21 mouse cellular contexts compared by ENCODE assay signal in the genomic region with DNA sequence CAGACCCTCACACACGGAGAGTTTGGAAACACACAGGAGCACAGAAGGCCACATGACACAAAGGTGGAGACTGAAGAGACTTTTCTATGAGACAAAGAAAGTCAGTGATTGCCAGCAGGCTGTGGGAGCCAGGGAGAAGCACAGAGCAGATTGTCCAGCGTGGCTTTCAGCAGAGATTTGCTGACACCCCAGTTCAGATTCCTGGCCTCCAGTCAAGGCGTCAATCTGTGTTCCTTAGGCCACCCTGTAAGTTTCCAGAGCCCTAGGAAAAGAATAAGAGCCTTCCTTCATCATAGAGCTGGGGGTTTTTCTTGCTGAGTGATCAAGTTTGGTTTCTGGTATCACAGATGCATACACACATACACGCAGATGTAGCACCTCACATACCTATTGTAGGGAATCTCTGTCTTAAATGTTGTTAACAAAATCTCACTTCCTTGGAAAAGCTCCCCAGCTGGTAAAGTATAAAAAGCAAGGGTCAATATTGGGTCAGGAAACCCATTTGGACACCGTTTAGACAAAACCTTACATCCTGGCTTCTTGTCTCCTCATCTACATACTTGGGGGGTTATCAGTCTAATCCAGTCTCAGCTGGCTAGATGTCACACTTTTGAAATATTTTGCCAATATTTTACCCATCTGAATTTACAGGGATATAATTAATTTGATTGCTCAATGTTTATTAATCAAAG. TPM values are rescaled to one million over a fixed set of nuclear protein-coding genes. Genes with fewer than 3 reads are reported as not detected.
A peak's percentile ranks its signal among the peaks of the same experiment; 100 is the strongest.
DNase-seq lines count a peak whose midpoint lies in the region; ATAC-seq and TF ChIP-seq lines count a peak whose summit lies in the region.
"Had no signal": no experiment of that assay in that cellular context is flagged by ENCODE, and none has a peak within 500 bp of the region (broad histone marks: within the 10 kb centered on the region; RNA-seq: fewer than 3 reads in every experiment).

No protein-coding gene starts in this region.

- no peak overlapping the region for H3K4me3 ChIP-seq in forebrain, postnatal 0 days (ENCODE audit: low read depth, low read length)
- no peak overlapping the region for H3K4me3 ChIP-seq in forebrain, embryonic 11.5 days (ENCODE audit: low read depth, low read length)
- no peak overlapping the region for H3K4me3 ChIP-seq in kidney, embryonic 14.5 days (ENCODE audit: low read length)
- H3K4me3 ChIP-seq in kidney, adult 2 months (ENCODE audit: insufficient read depth, low read depth, low read length) = no peak overlapping the region
- no peak overlapping the region for H3K4me3 ChIP-seq in lung, postnatal 0 days (ENCODE audit: low read depth, low read length)
- H3K4me3 ChIP-seq: neural tube, embryonic 15.5 days had no signal

- TF ChIP-seq CTCF in forebrain, postnatal 0 days (IDR thresholded peaks at IDR 0.05; ENCODE audit: low read depth) = no peak
- no peak for TF ChIP-seq CTCF in kidney, adult 2 months (conservative IDR thresholded peaks at IDR 0.05; ENCODE audit: insufficient read depth, insufficient read length, low read depth, low read length)
- no peak for TF ChIP-seq CTCF in lung, postnatal 0 days (IDR thresholded peaks at IDR 0.05)

- TF ChIP-seq POLR2A in kidney, adult 2 months (IDR thresholded peaks at IDR 0.05; ENCODE audit: low read depth, low read length) = no peak

- 41% methylated on average over 5 of the region's 5 CpGs for WGBS in forebrain, postnatal 0 days
- WGBS in forebrain, embryonic 11.5 days = 54% methylated on average over 5 of the region's 5 CpGs
- 59% methylated on average over 5 of the region's 5 CpGs for WGBS in kidney, embryonic 14.5 days
- WGBS in kidney, adult 2 months = 58% methylated on average over 5 of the region's 5 CpGs
- 29% methylated on average over 5 of the region's 5 CpGs for WGBS in lung, postnatal 0 days

- no peak overlapping the region for H3K27ac ChIP-seq in forebrain, postnatal 0 days (ENCODE audit: low read depth, low read length)
- H3K27ac ChIP-seq in forebrain, embryonic 11.5 days (ENCODE audit: low read depth, low read length) = no peak overlapping the region
- H3K27ac ChIP-seq in kidney, embryonic 14.5 days (ENCODE audit: low read depth, low read length) = no peak overlapping the region
- no peak overlapping the region for H3K27ac ChIP-seq in kidney, adult 2 months (ENCODE audit: insufficient read depth, low read depth, low read length)
- no peak overlapping the region for H3K27ac ChIP-seq in lung, postnatal 0 days (ENCODE audit: low read length)
- H3K27ac ChIP-seq: neural tube, embryonic 15.5 days had no signal

- H3K4me2 ChIP-seq in forebrain, postnatal 0 days (ENCODE audit: low read depth) = no peak overlapping the region
- H3K4me2 ChIP-seq in forebrain, embryonic 11.5 days (ENCODE audit: low read depth, low read length, severe bottlenecking) = no peak overlapping the region
- no peak overlapping the region for H3K4me2 ChIP-seq in kidney, embryonic 14.5 days (replicated peaks; ENCODE audit: low read depth, low read length)
- no peak overlapping the region for H3K4me2 ChIP-seq in lung, postnatal 0 days (replicated peaks; ENCODE audit: low read depth, low read length)
- H3K4me2 ChIP-seq: liver, embryonic 11.5 days; neural tube, embryonic 15.5 days had no signal

- H3K27me3 ChIP-seq in forebrain, postnatal 0 days (ENCODE audit: insufficient read depth, low read length) = no peaks in the 10 kb centered on the region
- no peaks in the 10 kb centered on the region for H3K27me3 ChIP-seq in forebrain, embryonic 11.5 days (ENCODE audit: control insufficient read depth, insufficient read depth, low read length)
- H3K27me3 ChIP-seq in kidney, embryonic 14.5 days (ENCODE audit: control insufficient read depth, insufficient read depth, low read length) = no peaks in the 10 kb centered on the region
- no peaks in the 10 kb centered on the region for H3K27me3 ChIP-seq in kidney, adult 2 months (replicated peaks; ENCODE audit: control insufficient read depth, insufficient read depth, low read length)
- no peaks in the 10 kb centered on the region for H3K27me3 ChIP-seq in lung, postnatal 0 days (replicated peaks; ENCODE audit: insufficient read depth, low read length)
- H3K27me3 ChIP-seq: neural tube, embryonic 15.5 days had no signal

- no peaks in the 10 kb centered on the region for H3K9me3 ChIP-seq in forebrain, postnatal 0 days (ENCODE audit: low read length)
- H3K9me3 ChIP-seq in forebrain, embryonic 11.5 days (ENCODE audit: control insufficient read depth, low read length) = no peaks in the 10 kb centered on the region
- no peaks in the 10 kb centered on the region for H3K9me3 ChIP-seq in kidney, embryonic 14.5 days (ENCODE audit: control insufficient read depth, low read length)
- H3K9me3 ChIP-seq in lung, postnatal 0 days (ENCODE audit: low read length) = no peaks in the 10 kb centered on the region
- H3K9me3 ChIP-seq: neural tube, embryonic 15.5 days had no signal

- peak; percentile 27; the same call in 1 of the 2 replicates for ATAC-seq in forebrain, postnatal 0 days
- no peak for ATAC-seq in forebrain, embryonic 11.5 days (replicated peaks; ENCODE audit: low FRiP score)
- ATAC-seq in kidney, embryonic 14.5 days (ENCODE audit: low FRiP score, low TSS enrichment) = 0 out of 2 replicates have a peak, but pooled peaks have one; percentile 24
- ATAC-seq in lung, postnatal 0 days = peak; percentile 66
- ATAC-seq: inflammation-experienced regulatory T-cells, adult 6 months had no signal

- no peaks in the 10 kb centered on the region; the same call in 1 of the 2 replicates for H3K4me1 ChIP-seq in forebrain, postnatal 0 days (ENCODE audit: insufficient read depth)
- no peaks in the 10 kb centered on the region for H3K4me1 ChIP-seq in forebrain, embryonic 11.5 days (replicated peaks; ENCODE audit: control insufficient read depth, insufficient read depth, low read length)
- H3K4me1 ChIP-seq in kidney, embryonic 14.5 days (ENCODE audit: control insufficient read depth, insufficient read depth, low read length) = no peaks in the 10 kb centered on the region
- H3K4me1 ChIP-seq in kidney, adult 2 months (ENCODE audit: control insufficient read depth, insufficient read depth, low read length) = no peaks in the 10 kb centered on the region
- H3K4me1 ChIP-seq in lung, postnatal 0 days (ENCODE audit: insufficient read depth, low read depth, low read length) = no peaks in the 10 kb centered on the region

- intact Hi-C loops in left cerebral cortex, postnatal 36 days (cut with DNase I) = no loop called here

- no peak for TF ChIP-seq EP300 in lung, postnatal 0 days (IDR thresholded peaks at IDR 0.05)

- no peak overlapping the region for H3K9ac ChIP-seq in forebrain, postnatal 0 days
- H3K9ac ChIP-seq in forebrain, embryonic 11.5 days (ENCODE audit: low read length) = no peak overlapping the region
- no peak overlapping the region for H3K9ac ChIP-seq in kidney, embryonic 14.5 days (ENCODE audit: low read depth, low read length)
- no peak overlapping the region for H3K9ac ChIP-seq in lung, postnatal 0 days (replicated peaks; ENCODE audit: low read depth)
- H3K9ac ChIP-seq: neural tube, embryonic 15.5 days had no signal

- peak; percentile 25 for DNase-seq in forebrain, postnatal 0 days
- no peak for DNase-seq in forebrain, embryonic 11.5 days (ENCODE audit: low spot score)
- no peak for DNase-seq in kidney, adult 2 months
- peak; percentile 12 for DNase-seq in brain, adult 2 months (ENCODE audit: low read depth, low spot score)
- peak; percentile 65 for DNase-seq in lung, postnatal 0 days (ENCODE audit: low spot score)
- no peak for DNase-seq in frontal cortex, postnatal 25 days (ENCODE audit: low spot score in 2 of 2)
- DNase-seq in left cerebral cortex, postnatal 36 days (ENCODE audit: low spot score in 2 of 2) = no peak
- DNase-seq: heart, adult 18-20 months; thymus, postnatal 14 days had no signal

- no peaks in the 10 kb centered on the region for H3K36me3 ChIP-seq in forebrain, postnatal 0 days (ENCODE audit: insufficient read depth)
- no peaks in the 10 kb centered on the region for H3K36me3 ChIP-seq in forebrain, embryonic 11.5 days (ENCODE audit: control insufficient read depth, insufficient read depth, low read length)
- no peaks in the 10 kb centered on the region for H3K36me3 ChIP-seq in kidney, embryonic 14.5 days (ENCODE audit: control insufficient read depth, insufficient read depth, low read length)
- H3K36me3 ChIP-seq in kidney, adult 2 months (ENCODE audit: control insufficient read depth, insufficient read depth, low read length) = no peaks in the 10 kb centered on the region
- no peaks in the 10 kb centered on the region for H3K36me3 ChIP-seq in lung, postnatal 0 days (ENCODE audit: insufficient read depth, low read length)
- H3K36me3 ChIP-seq: neural tube, embryonic 15.5 days had no signal

RNA-seq across cellular contexts. Expression of a gene that starts 58.9 kb away (rescaled TPM):
- not detected in 2 replicates for total RNA-seq in forebrain, postnatal 0 days (2014; rRNA removed)
- not detected in 2 replicates for polyA plus RNA-seq in forebrain, postnatal 0 days (2015; fragmentation: Nextera tagmentation; extraction: Ambion mirVana)
- polyA plus RNA-seq in forebrain, embryonic 11.5 days (2014; fragmentation: Nextera tagmentation; extraction: Ambion mirVana) = not detected in 2 replicates
- not detected in 2 replicates for polyA plus RNA-seq in kidney, embryonic 14.5 days (2014; fragmentation: Nextera tagmentation; extraction: Ambion mirVana)
- polyA plus RNA-seq in kidney, adult 2 months (2012; rRNA removed) = not detected in 2 replicates
- not detected in 2 replicates for polyA plus RNA-seq in lung, postnatal 0 days (2015; fragmentation: Nextera tagmentation; extraction: Ambion mirVana)
- total RNA-seq in left cerebral cortex, postnatal 36 days (2021) = not detected
- total RNA-seq: ES-E14; gastrocnemius, adult 18-20 months; heart, adult 18-20 months; layer of hippocampus, postnatal 10 days; left cerebral cortex, postnatal 25 days; megakaryocyte progenitor cell, adult 5-6 weeks had no signal
- polyA plus RNA-seq: cerebellum, adult 2 months; embryonic facial prominence, embryonic 11.5 days; heart, postnatal 0 days; inflammation-experienced regulatory T-cells, adult 6 months; liver, embryonic 11.5 days; neural tube, embryonic 15.5 days had no signal

Comparison
In these comparisons a context has a peak if more than half of its experiments do, and no peak if none do; other contexts are left out.
1. DNase-seq: peak in forebrain, postnatal 0 days (single experiment), brain, adult 2 months (single experiment) and lung, postnatal 0 days (single experiment); none in forebrain, embryonic 11.5 days (single experiment), kidney, adult 2 months (single experiment), frontal cortex, postnatal 25 days (0 of 2) and left cerebral cortex, postnatal 36 days (0 of 2).